ENCODE assay signal across 8 mouse cellular contexts in genomic region chr8:84742171-84743053, GRCm38 (mm10). TPM values are rescaled to one million over a fixed set of nuclear protein-coding genes. Genes with fewer than 3 reads are reported as not detected.
DNase-seq lines count a peak whose midpoint lies in the region; ATAC-seq lines count a peak whose summit lies in the region.

No protein-coding gene starts in this region.

- DNase-seq in left cerebral cortex, postnatal 4 days: peak; percentile 61
- no peak for DNase-seq in left cerebral cortex, postnatal 36 days (ENCODE audit: low spot score in 2 of 2)
- DNase-seq in fibroblast of lung, adult 2 months (ENCODE audit: low read depth): peak; percentile 95
- DNase-seq in liver, embryonic 13.5 days: no peak
- DNase-seq in frontal cortex, postnatal 36 days (ENCODE audit: low spot score in 2 of 2): no peak

- H3K27ac ChIP-seq in heart, embryonic 16.5 days (ENCODE audit: low read length): peak overlapping the region; percentile 88
- H3K27ac ChIP-seq in liver, embryonic 13.5 days: no peak overlapping the region
- peak overlapping the region; percentile 91 for H3K27ac ChIP-seq in stomach, embryonic 14.5 days (ENCODE audit: low read length)

- no peaks in the 10 kb centered on the region for H3K9me3 ChIP-seq in heart, embryonic 16.5 days (replicated peaks; ENCODE audit: control insufficient read depth, low read length)
- H3K9me3 ChIP-seq in liver, embryonic 13.5 days (replicated peaks): no peaks in the 10 kb centered on the region
- H3K9me3 ChIP-seq in stomach, embryonic 14.5 days (ENCODE audit: control insufficient read depth, low read depth, low read length): no peaks in the 10 kb centered on the region

- 29% methylated on average over 32 of the region's 32 CpGs for WGBS in heart, embryonic 16.5 days
- 56% methylated on average over 32 of the region's 32 CpGs for WGBS in liver, embryonic 13.5 days (ENCODE audit: insufficient replicate concordance)
- 13% methylated on average over 32 of the region's 32 CpGs for WGBS in stomach, embryonic 14.5 days

- H3K4me3 ChIP-seq in heart, embryonic 16.5 days (ENCODE audit: low read length): 0 out of 2 replicates have a peak overlapping the region, but pooled peaks have one; percentile 1
- no peak overlapping the region for H3K4me3 ChIP-seq in liver, embryonic 13.5 days (replicated peaks)
- H3K4me3 ChIP-seq in stomach, embryonic 14.5 days (ENCODE audit: low read depth, low read length): peak overlapping the region; percentile 3; the same call in 1 of the 2 replicates

- H3K4me1 ChIP-seq in heart, embryonic 16.5 days (ENCODE audit: control insufficient read depth, insufficient read depth, low read length): peaks cover 74% of the 10 kb centered on the region
- peaks cover 80% of the 10 kb centered on the region for H3K4me1 ChIP-seq in liver, embryonic 13.5 days (replicated peaks)
- peaks cover 84% of the 10 kb centered on the region for H3K4me1 ChIP-seq in stomach, embryonic 14.5 days (ENCODE audit: control insufficient read depth, insufficient read depth, low read length)

- H3K9ac ChIP-seq in heart, embryonic 16.5 days (ENCODE audit: low read length): peak overlapping the region; percentile 55
- H3K9ac ChIP-seq in liver, embryonic 13.5 days: no peak overlapping the region
- 0 out of 2 replicates have a peak overlapping the region, but pooled peaks have one; percentile 10 for H3K9ac ChIP-seq in stomach, embryonic 14.5 days (replicated peaks; ENCODE audit: low read depth, low read length)

- H3K36me3 ChIP-seq in heart, embryonic 16.5 days (ENCODE audit: control insufficient read depth, insufficient read depth): no peaks in the 10 kb centered on the region
- no peaks in the 10 kb centered on the region for H3K36me3 ChIP-seq in liver, embryonic 13.5 days
- no peaks in the 10 kb centered on the region; the same call in 1 of the 2 replicates for H3K36me3 ChIP-seq in stomach, embryonic 14.5 days (ENCODE audit: control insufficient read depth, insufficient read depth, low read length)

- H3K4me2 ChIP-seq in heart, embryonic 16.5 days (ENCODE audit: low read depth, low read length): peak overlapping the region; percentile 56
- H3K4me2 ChIP-seq in liver, embryonic 13.5 days: peak overlapping the region; percentile 15; the same call in 1 of the 2 replicates
- H3K4me2 ChIP-seq in stomach, embryonic 14.5 days (replicated peaks; ENCODE audit: low read depth, low read length): peak overlapping the region; percentile 32

- no peaks in the 10 kb centered on the region for H3K27me3 ChIP-seq in heart, embryonic 16.5 days (ENCODE audit: control insufficient read depth, insufficient read depth, low read length)
- H3K27me3 ChIP-seq in liver, embryonic 13.5 days: peaks cover 76% of the 10 kb centered on the region
- H3K27me3 ChIP-seq in stomach, embryonic 14.5 days (ENCODE audit: control insufficient read depth, insufficient read depth, low read length): no peaks in the 10 kb centered on the region

- peak; percentile 62 for ATAC-seq in heart, embryonic 16.5 days (replicated peaks; ENCODE audit: extremely low read depth, insufficient read depth, low FRiP score)
- peak; percentile 7; the same call in 1 of the 2 replicates for ATAC-seq in liver, embryonic 13.5 days (ENCODE audit: low read depth)
- ATAC-seq in stomach, embryonic 14.5 days (ENCODE audit: insufficient number of reproducible peaks, insufficient read depth, low FRiP score, low read depth): peak; percentile 66
- no peak for ATAC-seq in erythroid progenitor cell, adult 5-6 weeks (replicated peaks; ENCODE audit: low FRiP score, poor library complexity, severe bottlenecking)

- intact Hi-C loops in left cerebral cortex, postnatal 4 days (cut with DNase I): no loop called here
- intact Hi-C loops in left cerebral cortex, postnatal 36 days (cut with DNase I): no loop called here

RNA-seq across cellular contexts. Expression of gene G430095P16Rik, which starts 19.6 kb away (rescaled TPM):
- not detected for total RNA-seq in left cerebral cortex, postnatal 4 days (2021)
- not detected for total RNA-seq in left cerebral cortex, postnatal 36 days (2021)
- polyA plus RNA-seq in heart, embryonic 16.5 days (2015; fragmentation: Nextera tagmentation; extraction: Ambion mirVana): 3.1 and 4.7 TPM in 2 replicates
- 9.6 and 10.0 TPM in 2 replicates for polyA plus RNA-seq in liver, embryonic 13.5 days (2015; fragmentation: Nextera tagmentation; extraction: Ambion mirVana)
- polyA plus RNA-seq in stomach, embryonic 14.5 days (2014; fragmentation: Nextera tagmentation; extraction: Ambion mirVana): 2.8 and 5.0 TPM in 2 replicates
- total RNA-seq in erythroid progenitor cell, adult 5-6 weeks (2015; ENCODE audit: low replicate concordance): 12.2 and 21.6 TPM in 2 replicates
- 1.1 and 13.2 TPM in 2 replicates for total RNA-seq in erythroid progenitor cell, adult 5-6 weeks (2017; ENCODE audit: low replicate concordance)

RNA-seq across cellular contexts. Expression of gene Lyl1, which starts 41.2 kb away (rescaled TPM):
- 1 to 10 TPM; 3.0 to 3.3 TPM for total RNA-seq in left cerebral cortex, postnatal 4 days (2021)
- 1 to 10 TPM; 2.4 to 3.4 TPM for total RNA-seq in left cerebral cortex, postnatal 36 days (2021)
- polyA plus RNA-seq in heart, embryonic 16.5 days (2015; fragmentation: Nextera tagmentation; extraction: Ambion mirVana): 10.2 and 12.0 TPM in 2 replicates
- polyA plus RNA-seq in liver, embryonic 13.5 days (2015; fragmentation: Nextera tagmentation; extraction: Ambion mirVana): 61.2 and 61.3 TPM in 2 replicates
- 4.6 and 5.0 TPM in 2 replicates for polyA plus RNA-seq in stomach, embryonic 14.5 days (2014; fragmentation: Nextera tagmentation; extraction: Ambion mirVana)
- 98.7 and 109 TPM in 2 replicates for total RNA-seq in erythroid progenitor cell, adult 5-6 weeks (2015; ENCODE audit: low replicate concordance)
- 54.7 and 70.5 TPM in 2 replicates for total RNA-seq in erythroid progenitor cell, adult 5-6 weeks (2017; ENCODE audit: low replicate concordance)

RNA-seq across cellular contexts. Expression of gene Nacc1, which starts 54.8 kb away (rescaled TPM):
- 10 to 100 TPM; 68.4 to 72.1 TPM for total RNA-seq in left cerebral cortex, postnatal 4 days (2021)
- total RNA-seq in left cerebral cortex, postnatal 36 days (2021): 10 to 100 TPM; 94.2 to 99.7 TPM
- 11.7 and 14.4 TPM in 2 replicates for polyA plus RNA-seq in heart, embryonic 16.5 days (2015; fragmentation: Nextera tagmentation; extraction: Ambion mirVana)
- 6.9 and 7.6 TPM in 2 replicates for polyA plus RNA-seq in liver, embryonic 13.5 days (2015; fragmentation: Nextera tagmentation; extraction: Ambion mirVana)
- 25.1 and 25.7 TPM in 2 replicates for polyA plus RNA-seq in stomach, embryonic 14.5 days (2014; fragmentation: Nextera tagmentation; extraction: Ambion mirVana)
- 24.3 and 25.6 TPM in 2 replicates for total RNA-seq in erythroid progenitor cell, adult 5-6 weeks (2015; ENCODE audit: low replicate concordance)
- 11.8 and 16.9 TPM in 2 replicates for total RNA-seq in erythroid progenitor cell, adult 5-6 weeks (2017; ENCODE audit: low replicate concordance)

RNA-seq across cellular contexts. Expression of gene Trmt1, which starts 56.3 kb away (rescaled TPM):
- total RNA-seq in left cerebral cortex, postnatal 4 days (2021): 100 to 1,000 TPM; 110 to 112 TPM
- total RNA-seq in left cerebral cortex, postnatal 36 days (2021): 100 to 1,000 TPM in 1 of 2 experiments, 10 to 100 TPM in 1; 84.5 to 124 TPM
- 43.2 and 46.7 TPM in 2 replicates for polyA plus RNA-seq in heart, embryonic 16.5 days (2015; fragmentation: Nextera tagmentation; extraction: Ambion mirVana)
- polyA plus RNA-seq in liver, embryonic 13.5 days (2015; fragmentation: Nextera tagmentation; extraction: Ambion mirVana): 45.9 and 46.8 TPM in 2 replicates
- polyA plus RNA-seq in stomach, embryonic 14.5 days (2014; fragmentation: Nextera tagmentation; extraction: Ambion mirVana): 64.6 and 65.7 TPM in 2 replicates
- 7.9 and 13.4 TPM in 2 replicates for total RNA-seq in erythroid progenitor cell, adult 5-6 weeks (2015; ENCODE audit: low replicate concordance)
- total RNA-seq in erythroid progenitor cell, adult 5-6 weeks (2017; ENCODE audit: low replicate concordance): 18.4 and 23.1 TPM in 2 replicates

RNA-seq across cellular contexts. Expression of gene Nfix, which starts 57.7 kb away (rescaled TPM):
- 100 to 1,000 TPM; 674 to 782 TPM for total RNA-seq in left cerebral cortex, postnatal 4 days (2021)
- total RNA-seq in left cerebral cortex, postnatal 36 days (2021): 100 to 1,000 TPM; 303 to 353 TPM
- 12.7 and 15.9 TPM in 2 replicates for polyA plus RNA-seq in heart, embryonic 16.5 days (2015; fragmentation: Nextera tagmentation; extraction: Ambion mirVana)
- polyA plus RNA-seq in liver, embryonic 13.5 days (2015; fragmentation: Nextera tagmentation; extraction: Ambion mirVana): 2.3 and 3.4 TPM in 2 replicates
- polyA plus RNA-seq in stomach, embryonic 14.5 days (2014; fragmentation: Nextera tagmentation; extraction: Ambion mirVana): 37.8 and 40.5 TPM in 2 replicates
- total RNA-seq in erythroid progenitor cell, adult 5-6 weeks (2015; ENCODE audit: low replicate concordance): 53.7 and 76.0 TPM in 2 replicates
- 33.6 and 36.8 TPM in 2 replicates for total RNA-seq in erythroid progenitor cell, adult 5-6 weeks (2017; ENCODE audit: low replicate concordance)

Comparison
In these comparisons a context has a peak if more than half of its experiments do, and no peak if none do; other contexts are left out.
1. DNase-seq: peak in left cerebral cortex, postnatal 4 days (single experiment) and fibroblast of lung, adult 2 months (single experiment); none in left cerebral cortex, postnatal 36 days (0 of 2), liver, embryonic 13.5 days (single experiment) and frontal cortex, postnatal 36 days (0 of 2).
2. RNA of gene Lyl1, which starts 41.2 kb away (total RNA-seq): 54.7 to 109 TPM in erythroid progenitor cell, adult 5-6 weeks; 2.4 to 3.4 TPM in left cerebral cortex, postnatal 36 days and 3.0 to 3.3 TPM in left cerebral cortex, postnatal 4 days; every median in the first group is over 10 times any median in the second.
3. Peak in every context shown above with its lines, with median percentiles within 50 percentile points of each other: H3K4me2 ChIP-seq.